Mouse (Mus musculus): ENCODE data around the gene Fntb. TPM values are rescaled to one million over a fixed set of nuclear protein-coding genes. Genes with fewer than 3 reads are reported as not detected.

Fntb gene
- polyA plus RNA-seq, 1 experiment from 2014 or later = 33.7 TPM

DNA sequence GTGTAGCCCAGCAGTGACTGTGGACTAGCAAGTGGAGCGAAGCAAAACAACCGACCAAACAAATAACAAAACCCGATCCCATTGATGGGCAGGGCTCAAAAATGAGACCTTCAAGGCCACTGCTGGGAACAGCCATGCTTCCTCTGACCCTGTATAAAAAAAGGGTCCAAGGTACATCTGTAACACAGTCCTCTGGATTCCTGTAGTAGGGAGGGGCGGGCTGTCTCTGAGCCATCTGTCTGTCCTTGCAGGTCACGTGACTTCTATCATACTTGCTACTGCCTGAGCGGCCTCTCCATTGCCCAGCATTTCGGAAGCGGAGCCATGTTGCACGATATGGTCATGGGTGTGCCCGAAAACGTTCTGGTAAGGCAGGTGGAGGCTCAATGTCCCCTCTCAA, 150.8 kb downstream of the Fntb start:
- H3K36me3 ChIP-seq = peaks cover 6% of the 10 kb centered on the region; the same call in 1 of the 2 replicates
- no peak overlapping the region for H3K4me3 ChIP-seq (replicated peaks)
- H3K4me1 ChIP-seq = no peaks in the 10 kb centered on the region
- no peak overlapping the region for H3K27ac ChIP-seq
- no peak overlapping the region for H3K4me2 ChIP-seq
- no peaks in the 10 kb centered on the region for H3K27me3 ChIP-seq (replicated peaks)
- no peak for ATAC-seq (ENCODE audit: insufficient read depth, low FRiP score, low read depth)
- H3K9me3 ChIP-seq = no peaks in the 10 kb centered on the region
- no peak overlapping the region for H3K9ac ChIP-seq
- 88% methylated on average over 11 of the region's 11 CpGs for WGBS

DNA sequence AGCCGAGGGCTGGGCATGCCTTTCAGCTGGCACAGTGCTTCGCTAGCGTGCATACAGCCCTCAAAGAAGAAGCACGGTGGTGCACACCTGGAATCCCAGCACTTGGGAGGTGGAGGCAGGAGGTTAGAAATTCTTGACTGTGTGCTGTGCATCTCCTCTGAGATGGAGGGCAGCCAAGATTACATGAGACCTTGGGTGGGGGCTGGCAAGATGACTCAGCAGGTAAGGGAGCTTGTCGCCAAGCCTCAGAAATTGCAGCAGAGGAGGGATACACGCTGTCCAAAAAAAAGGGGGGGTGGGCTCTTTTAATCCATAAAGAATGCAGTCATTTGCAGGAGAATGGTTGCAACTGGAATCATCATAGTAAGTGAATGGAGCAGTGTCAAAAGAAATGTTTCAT, 152.7 kb downstream of the Fntb start:
- no peaks in the 10 kb centered on the region for H3K9me3 ChIP-seq
- peaks cover 10% of the 10 kb centered on the region; the same call in 1 of the 2 replicates for H3K36me3 ChIP-seq
- H3K9ac ChIP-seq = no peak overlapping the region
- no peak for ATAC-seq (ENCODE audit: insufficient read depth, low FRiP score, low read depth)
- H3K27me3 ChIP-seq (replicated peaks) = no peaks in the 10 kb centered on the region
- no peak overlapping the region for H3K4me2 ChIP-seq
- H3K27ac ChIP-seq = no peak overlapping the region
- H3K4me1 ChIP-seq = no peaks in the 10 kb centered on the region
- WGBS = 76% methylated on average over 6 of the region's 6 CpGs
- no peak overlapping the region for H3K4me3 ChIP-seq (replicated peaks)

DNA sequence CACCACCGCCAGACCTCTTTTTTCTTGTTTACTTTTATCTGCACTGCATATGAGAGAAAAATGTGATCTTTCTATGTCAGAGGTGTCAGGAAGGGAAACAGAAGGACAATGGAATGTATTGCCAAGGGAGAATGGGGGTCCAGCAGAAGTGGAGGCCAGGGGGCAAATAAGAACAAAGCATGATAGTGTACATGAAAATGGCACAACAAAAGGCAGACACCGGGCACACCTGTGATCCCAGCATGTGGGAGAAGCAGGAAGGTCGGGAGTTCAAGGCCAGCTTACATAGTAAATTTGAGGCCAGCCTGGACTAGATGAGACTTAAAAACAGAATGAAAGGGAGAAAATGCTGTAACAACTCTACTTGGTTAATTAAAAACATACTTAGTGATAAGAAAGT, 153.5 kb downstream of the Fntb start:
- Histone ChIP-seq H3K4me2 (no peak overlapping the region), H3K9me3 (no peaks in the 10 kb centered on the region), H3K27ac (no peak overlapping the region), H3K4me1 (no peaks in the 10 kb centered on the region), H3K27me3 (replicated peaks) (no peaks in the 10 kb centered on the region), H3K9ac (no peak overlapping the region), H3K4me3 (replicated peaks) (no peak overlapping the region), H3K36me3 (peaks cover 10% of the 10 kb centered on the region; the same call in 1 of the 2 replicates)
- ATAC-seq (ENCODE audit: insufficient read depth, low FRiP score, low read depth) = no peak
- WGBS = 50% methylated on average over 3 of the region's 3 CpGs

DNA sequence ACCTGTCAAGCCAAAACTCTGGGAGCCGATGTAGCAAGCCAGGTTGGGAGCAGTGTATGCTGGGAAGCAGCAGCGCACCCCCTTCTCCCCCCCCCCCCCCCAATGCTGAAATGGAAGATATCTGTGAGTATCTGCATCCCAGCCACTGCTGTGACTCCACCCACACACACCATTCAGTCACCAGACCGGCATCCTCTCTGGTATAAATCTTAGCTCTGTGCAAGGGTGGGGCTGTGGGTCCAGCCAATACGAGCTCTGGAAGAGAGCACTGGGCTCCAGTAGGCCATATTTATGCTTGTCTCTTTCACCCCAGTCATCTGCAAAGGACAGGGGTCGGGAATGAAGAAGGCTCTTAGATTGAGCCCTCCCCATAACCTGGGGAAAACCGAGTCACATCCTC, 155.0 kb downstream of the Fntb start:
- no peak for ATAC-seq (ENCODE audit: insufficient read depth, low FRiP score, low read depth)
- Histone ChIP-seq H3K4me1 (no peaks in the 10 kb centered on the region), H3K27ac (no peak overlapping the region), H3K9ac (no peak overlapping the region), H3K27me3 (replicated peaks) (no peaks in the 10 kb centered on the region), H3K9me3 (no peaks in the 10 kb centered on the region), H3K36me3 (peaks cover 10% of the 10 kb centered on the region; the same call in 1 of the 2 replicates), H3K4me3 (replicated peaks) (no peak overlapping the region), H3K4me2 (no peak overlapping the region)
- 71% methylated on average over 6 of the region's 6 CpGs for WGBS

DNA sequence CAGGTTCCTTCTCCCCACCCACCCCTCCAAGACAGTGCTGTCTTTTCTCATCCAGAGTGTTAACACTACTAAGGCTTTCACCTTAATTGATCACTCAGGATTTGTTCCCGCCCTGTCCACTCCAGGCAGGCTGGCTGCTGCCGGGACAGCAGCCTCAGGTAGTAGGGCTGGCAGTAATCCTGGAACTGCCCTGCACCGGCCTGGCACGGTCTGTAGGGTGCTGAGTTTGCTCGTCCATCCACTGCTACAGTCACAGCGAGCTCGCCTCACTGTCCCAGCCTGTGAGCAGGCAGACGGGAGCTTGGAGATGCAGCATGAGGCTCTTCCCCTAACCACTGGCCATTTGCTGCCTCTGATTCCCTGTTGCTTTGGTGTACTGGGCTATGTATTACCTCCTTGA, 155.6 kb downstream of the Fntb start:
- no peak for ATAC-seq (ENCODE audit: insufficient read depth, low FRiP score, low read depth)
- Histone ChIP-seq H3K27ac (no peak overlapping the region), H3K27me3 (replicated peaks) (no peaks in the 10 kb centered on the region), H3K4me2 (no peak overlapping the region), H3K4me3 (replicated peaks) (no peak overlapping the region), H3K4me1 (no peaks in the 10 kb centered on the region), H3K36me3 (peaks cover 10% of the 10 kb centered on the region; the same call in 1 of the 2 replicates), H3K9ac (no peak overlapping the region), H3K9me3 (no peaks in the 10 kb centered on the region)
- 79% methylated on average over 8 of the region's 8 CpGs for WGBS

DNA sequence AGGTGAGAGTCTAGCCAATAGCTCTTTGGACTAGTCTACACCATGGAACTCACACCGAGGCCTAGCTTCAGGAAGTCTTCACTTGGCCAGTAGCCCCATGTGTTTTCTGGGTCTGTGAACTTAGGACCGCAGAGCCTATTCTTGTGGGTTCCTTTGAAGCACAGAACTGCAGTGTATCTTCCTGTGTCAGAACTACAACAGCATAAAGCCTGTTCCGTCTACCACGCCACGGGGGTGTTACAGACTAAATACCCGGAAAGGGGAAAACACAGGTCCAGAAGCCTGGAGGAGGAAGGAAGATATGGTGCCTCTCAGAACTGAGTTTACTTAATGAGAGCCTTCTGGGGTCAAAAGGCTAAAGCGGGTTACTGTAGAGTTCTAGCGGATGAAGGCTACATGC, 157.7 kb downstream of the Fntb start:
- Histone ChIP-seq H3K4me1 (no peaks in the 10 kb centered on the region), H3K9me3 (no peaks in the 10 kb centered on the region), H3K36me3 (peaks cover 7% of the 10 kb centered on the region; the same call in 1 of the 2 replicates), H3K4me2 (no peak overlapping the region), H3K4me3 (replicated peaks) (no peak overlapping the region), H3K27me3 (replicated peaks) (no peaks in the 10 kb centered on the region), H3K27ac (no peak overlapping the region), H3K9ac (no peak overlapping the region)
- WGBS = 86% methylated on average over 8 of the region's 8 CpGs
- ATAC-seq (ENCODE audit: insufficient read depth, low FRiP score, low read depth) = no peak

DNA sequence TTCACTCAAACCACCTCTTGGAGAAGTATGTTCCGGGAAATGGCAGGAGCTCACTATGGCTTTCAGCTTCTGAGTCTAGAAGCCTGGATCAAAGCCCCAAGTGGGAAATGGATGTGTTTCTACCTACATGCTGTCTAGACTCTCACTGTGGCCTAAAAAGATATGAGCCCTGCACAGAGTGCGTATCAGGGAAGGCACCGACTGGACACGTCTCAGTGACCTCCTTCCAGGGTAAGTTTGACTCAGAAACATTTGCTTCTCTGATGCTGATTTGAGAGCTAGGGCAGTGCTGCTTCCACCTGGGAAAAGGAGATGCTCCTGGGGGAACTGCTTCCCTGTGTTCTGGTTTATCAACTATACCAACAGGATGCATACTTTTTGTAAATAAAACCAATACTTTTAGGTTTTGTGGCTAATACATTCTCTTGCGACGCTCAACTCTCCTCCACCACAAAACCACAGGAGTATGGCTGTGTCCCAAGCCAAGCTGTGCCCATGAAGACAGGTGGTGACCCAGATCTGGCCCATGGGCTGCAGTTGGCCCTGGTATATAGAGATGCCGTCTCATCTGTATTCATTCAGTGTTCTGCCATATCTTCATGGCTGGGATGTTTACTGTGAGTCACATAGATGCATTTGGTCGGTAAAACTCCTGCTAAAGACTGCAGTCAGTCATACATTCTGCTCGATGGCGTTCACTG, 159.7 kb downstream of the Fntb start:
- WGBS = 91% methylated on average over 10 of the region's 10 CpGs

DNA sequence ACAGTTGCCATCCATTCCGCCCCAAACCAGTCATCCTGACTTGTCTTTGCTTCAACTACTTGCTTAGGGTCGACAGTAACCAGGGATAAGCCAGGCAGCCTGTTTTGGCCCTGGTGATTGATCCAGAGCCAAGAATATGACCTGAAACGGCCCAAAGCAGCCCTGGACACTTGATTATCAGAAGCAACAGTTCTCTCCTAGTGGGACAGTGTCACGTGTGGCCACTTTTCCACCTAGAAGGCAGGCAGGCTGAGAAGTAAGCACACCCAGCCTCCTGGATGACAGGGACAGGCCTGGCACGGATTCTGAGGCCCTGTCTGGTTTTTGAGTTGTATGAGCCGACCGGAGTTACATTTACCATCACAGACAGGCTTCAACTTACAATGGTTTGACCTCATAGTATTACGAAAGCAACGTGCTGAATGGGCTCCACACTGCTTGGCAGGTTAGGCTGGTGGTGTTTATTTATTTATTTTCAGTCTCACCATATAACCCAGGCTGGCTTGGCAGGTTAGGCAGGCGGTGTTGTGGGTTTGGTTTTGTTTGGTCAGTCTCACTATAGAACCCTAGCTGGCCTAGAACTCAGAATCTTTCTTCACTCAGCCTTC, 161.1 kb downstream of the Fntb start:
- Histone ChIP-seq H3K27me3 (replicated peaks) (no peaks in the 10 kb centered on the region), H3K4me1 (no peaks in the 10 kb centered on the region), H3K9me3 (no peaks in the 10 kb centered on the region), H3K9ac (no peak overlapping the region), H3K36me3 (0 out of 2 replicates have a peak, but pooled peaks cover 4% of the 10 kb centered on the region), H3K4me2 (no peak overlapping the region), H3K27ac (no peak overlapping the region), H3K4me3 (replicated peaks) (no peak overlapping the region)
- 75% methylated on average over 10 of the region's 10 CpGs for WGBS
- no peak for ATAC-seq (ENCODE audit: insufficient read depth, low FRiP score, low read depth)

More for the DNA sequence above, 159.7 kb downstream of the Fntb start:
- Histone ChIP-seq H3K27ac (no peak overlapping the region), H3K36me3 (peaks cover 5% of the 10 kb centered on the region; the same call in 1 of the 2 replicates), H3K4me1 (no peaks in the 10 kb centered on the region), H3K4me3 (replicated peaks) (no peak overlapping the region), H3K9me3 (no peaks in the 10 kb centered on the region), H3K9ac (no peak overlapping the region), H3K27me3 (replicated peaks) (no peaks in the 10 kb centered on the region), H3K4me2 (no peak overlapping the region)
- ATAC-seq (ENCODE audit: insufficient read depth, low FRiP score, low read depth) = no peak

DNA sequence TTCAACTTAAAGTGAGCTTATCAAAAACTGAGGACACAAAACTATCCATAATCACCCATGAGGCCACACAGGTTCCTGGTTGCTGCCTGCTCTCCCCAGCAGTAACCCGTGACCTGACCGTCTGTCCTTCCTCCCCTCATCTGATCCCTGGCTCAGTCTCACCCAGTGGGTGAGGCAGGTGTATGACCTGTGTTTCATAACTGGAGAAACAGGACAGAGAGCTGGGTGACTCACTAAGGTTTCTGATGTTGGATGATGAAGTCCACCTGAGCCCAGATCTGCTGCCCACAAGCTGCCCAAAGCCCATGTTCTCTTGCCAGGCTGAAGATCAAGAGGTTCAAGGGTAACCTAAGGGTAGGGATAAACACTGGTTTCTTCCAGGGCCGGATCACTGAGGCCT, 161.6 kb downstream of the Fntb start:
- Histone ChIP-seq H3K27me3 (replicated peaks) (no peaks in the 10 kb centered on the region), H3K4me2 (no peak overlapping the region), H3K36me3 (0 out of 2 replicates have a peak, but pooled peaks cover 1% of the 10 kb centered on the region), H3K9me3 (no peaks in the 10 kb centered on the region), H3K4me3 (replicated peaks) (no peak overlapping the region), H3K27ac (peak overlapping the region; percentile 35; the same call in 1 of the 2 replicates), H3K9ac (no peak overlapping the region), H3K4me1 (no peaks in the 10 kb centered on the region)
- ATAC-seq (ENCODE audit: insufficient read depth, low FRiP score, low read depth) = no peak
- WGBS = 75% methylated on average over 3 of the region's 3 CpGs

DNA sequence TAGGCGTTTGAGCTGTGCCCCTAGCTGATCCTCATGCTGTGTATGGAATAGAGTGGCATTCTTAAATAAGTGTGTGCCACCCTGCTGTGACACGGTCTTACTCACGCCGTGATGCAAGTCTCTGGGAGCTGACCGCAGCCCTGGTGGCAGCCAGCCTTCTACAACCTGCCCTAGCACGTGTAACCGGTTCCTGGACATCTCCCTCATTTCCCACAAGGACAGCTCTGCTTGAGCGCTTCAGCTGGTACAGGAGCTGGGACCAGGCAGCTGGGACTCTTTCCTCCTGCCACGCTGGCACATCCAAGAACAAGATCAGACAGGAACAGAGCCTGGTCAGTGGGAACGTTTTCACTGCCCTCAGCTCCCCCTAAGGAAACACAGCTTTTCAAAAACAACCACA, 162.2 kb downstream of the Fntb start:
- 62% methylated on average over 10 of the region's 10 CpGs for WGBS
- no peaks in the 10 kb centered on the region for H3K27me3 ChIP-seq (replicated peaks)
- ATAC-seq (ENCODE audit: insufficient read depth, low FRiP score, low read depth) = no peak

DNA sequence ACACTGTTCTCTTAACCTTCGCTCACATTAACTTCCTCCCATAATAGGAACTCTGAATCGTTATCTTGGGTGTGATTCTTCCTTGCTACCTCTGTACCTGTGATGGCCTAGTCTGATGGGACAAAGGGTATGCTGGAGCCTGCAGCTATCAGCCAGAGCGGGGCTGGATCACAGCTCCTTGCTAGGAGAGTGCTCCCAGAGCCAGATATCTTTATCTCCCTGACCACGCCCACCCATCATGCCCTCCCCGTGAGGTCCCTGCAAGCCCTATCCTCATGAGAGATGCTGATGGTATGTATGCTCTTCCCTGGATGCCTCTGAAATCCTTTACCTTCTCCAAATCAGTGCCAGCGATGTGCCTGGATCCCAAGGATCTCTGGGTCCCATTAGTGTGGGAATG, 164.8 kb downstream of the Fntb start:
- no peaks in the 10 kb centered on the region for H3K36me3 ChIP-seq
- no peak overlapping the region for H3K27ac ChIP-seq
- no peak overlapping the region for H3K9ac ChIP-seq
- peak; percentile 75; the same call in 1 of the 2 replicates for ATAC-seq (ENCODE audit: insufficient read depth, low FRiP score, low read depth)
- no peak overlapping the region for H3K4me3 ChIP-seq (replicated peaks)
- 63% methylated on average over 6 of the region's 6 CpGs for WGBS
- no peaks in the 10 kb centered on the region for H3K4me1 ChIP-seq
- no peaks in the 10 kb centered on the region for H3K9me3 ChIP-seq
- H3K4me2 ChIP-seq = no peak overlapping the region
- H3K27me3 ChIP-seq (replicated peaks) = no peaks in the 10 kb centered on the region

More for the DNA sequence above, 162.2 kb downstream of the Fntb start:
- H3K9me3 ChIP-seq = no peaks in the 10 kb centered on the region
- H3K4me1 ChIP-seq = no peaks in the 10 kb centered on the region
- H3K27ac ChIP-seq = peak overlapping the region; percentile 35; the same call in 1 of the 2 replicates
- H3K36me3 ChIP-seq = no peaks in the 10 kb centered on the region
- H3K4me2 ChIP-seq = no peak overlapping the region
- H3K4me3 ChIP-seq (replicated peaks) = no peak overlapping the region
- H3K9ac ChIP-seq = no peak overlapping the region
